Mouse (Mus musculus): ENCODE data around the gene Nav1. TPM values are rescaled to one million over a fixed set of nuclear protein-coding genes. Genes with fewer than 3 reads are reported as not detected.

Gene Nav1
- polyA plus RNA-seq, 1 experiment from 2014 or later = 16.6 TPM

DNA sequence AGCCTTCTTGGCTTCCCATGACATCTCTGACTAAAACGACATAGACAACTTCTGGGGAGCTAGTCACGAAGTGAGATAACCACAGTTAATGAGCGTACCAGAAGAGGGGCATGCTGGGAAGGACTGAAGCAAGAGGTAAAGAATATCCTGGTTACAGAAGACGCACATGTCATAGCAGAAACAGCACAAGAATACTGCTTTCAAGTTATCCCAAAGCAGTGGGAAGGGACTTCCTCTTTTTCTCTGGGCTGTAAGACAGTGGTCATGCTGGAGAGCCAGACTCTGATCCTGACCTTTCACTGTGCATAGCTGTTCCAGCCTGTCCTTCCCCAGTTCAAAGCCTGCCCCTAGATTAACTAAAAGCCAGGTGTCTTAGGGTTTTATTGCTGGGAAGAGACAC, 26.4 kb upstream of the Nav1 start:
- no peak overlapping the region for H3K9ac ChIP-seq
- no peaks in the 10 kb centered on the region for H3K36me3 ChIP-seq
- H3K9me3 ChIP-seq (replicated peaks) = no peaks in the 10 kb centered on the region
- no peak overlapping the region for H3K4me3 ChIP-seq (replicated peaks)
- no peak for ATAC-seq (replicated peaks; ENCODE audit: low FRiP score)
- H3K4me2 ChIP-seq = no peak overlapping the region
- no peak overlapping the region for H3K27ac ChIP-seq
- H3K4me1 ChIP-seq = peaks cover 43% of the 10 kb centered on the region
- no peaks in the 10 kb centered on the region for H3K27me3 ChIP-seq
- WGBS = 89% methylated on average over 4 of the region's 4 CpGs

- Histone ChIP-seq H3K27me3 (no peaks in the 10 kb centered on the region), H3K4me1 (peaks cover 38% of the 10 kb centered on the region), H3K9ac (no peak overlapping the region), H3K36me3 (no peaks in the 10 kb centered on the region), H3K9me3 (replicated peaks) (no peaks in the 10 kb centered on the region), H3K4me3 (replicated peaks) (no peak overlapping the region), H3K27ac (peak overlapping the region; percentile 76; the same call in 1 of the 2 replicates), H3K4me2 (no peak overlapping the region)
- ATAC-seq (replicated peaks; ENCODE audit: low FRiP score) = no peak
- WGBS = 79% methylated on average over 1 of the region's 1 CpGs
Observed at GRCm38 (mm10) chr1:135632199-135632598, 25.1 kb upstream of the Nav1 start.

GRCm38 (mm10) chr1:135631515-135631914, 24.4 kb upstream of the Nav1 start:
- WGBS = 42% methylated on average over 8 of the region's 8 CpGs
- Histone ChIP-seq H3K4me2 (peak overlapping the region; percentile 12; the same call in 1 of the 2 replicates), H3K27ac (peak overlapping the region; percentile 76), H3K9me3 (replicated peaks) (no peaks in the 10 kb centered on the region), H3K36me3 (no peaks in the 10 kb centered on the region), H3K4me1 (peaks cover 38% of the 10 kb centered on the region), H3K9ac (no peak overlapping the region), H3K4me3 (replicated peaks) (no peak overlapping the region), H3K27me3 (no peaks in the 10 kb centered on the region)
- ATAC-seq (replicated peaks; ENCODE audit: low FRiP score) = peak; percentile 69

DNA sequence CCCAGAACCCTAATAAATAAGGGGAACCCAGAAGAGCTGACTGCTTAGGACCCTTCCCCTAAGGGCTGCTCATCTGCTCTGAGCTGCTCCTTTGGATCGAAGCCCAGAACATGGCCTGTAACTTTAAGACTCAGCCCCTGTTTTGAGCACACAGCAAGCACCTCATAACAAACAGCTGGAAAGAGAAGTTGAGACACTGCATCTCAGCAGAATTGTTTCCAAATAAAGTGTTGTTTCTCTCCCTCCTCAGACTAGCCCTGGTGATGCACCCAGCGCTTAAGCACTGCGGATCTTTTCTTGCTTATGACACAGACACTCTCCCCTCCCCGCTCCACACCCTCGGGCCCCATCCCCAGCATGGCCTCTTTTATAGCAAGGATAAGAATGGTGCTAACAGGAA, 22.8 kb upstream of the Nav1 start:
- Histone ChIP-seq H3K4me3 (replicated peaks) (no peak overlapping the region), H3K9ac (no peak overlapping the region), H3K27ac (no peak overlapping the region), H3K9me3 (replicated peaks) (no peaks in the 10 kb centered on the region), H3K36me3 (no peaks in the 10 kb centered on the region), H3K27me3 (no peaks in the 10 kb centered on the region), H3K4me2 (no peak overlapping the region), H3K4me1 (peaks cover 27% of the 10 kb centered on the region)
- ATAC-seq (replicated peaks; ENCODE audit: low FRiP score) = no peak
- 53% methylated on average over 5 of the region's 5 CpGs for WGBS

- Histone ChIP-seq H3K9me3 (replicated peaks) (no peaks in the 10 kb centered on the region), H3K9ac (no peak overlapping the region), H3K36me3 (no peaks in the 10 kb centered on the region), H3K4me2 (no peak overlapping the region), H3K27ac (no peak overlapping the region), H3K4me3 (replicated peaks) (no peak overlapping the region), H3K27me3 (no peaks in the 10 kb centered on the region), H3K4me1 (peaks cover 23% of the 10 kb centered on the region)
- WGBS = 79% methylated on average over 6 of the region's 6 CpGs
- no peak for ATAC-seq (replicated peaks; ENCODE audit: low FRiP score)
Observed at GRCm38 (mm10) chr1:135626218-135626617, 19.1 kb upstream of the Nav1 start.

DNA sequence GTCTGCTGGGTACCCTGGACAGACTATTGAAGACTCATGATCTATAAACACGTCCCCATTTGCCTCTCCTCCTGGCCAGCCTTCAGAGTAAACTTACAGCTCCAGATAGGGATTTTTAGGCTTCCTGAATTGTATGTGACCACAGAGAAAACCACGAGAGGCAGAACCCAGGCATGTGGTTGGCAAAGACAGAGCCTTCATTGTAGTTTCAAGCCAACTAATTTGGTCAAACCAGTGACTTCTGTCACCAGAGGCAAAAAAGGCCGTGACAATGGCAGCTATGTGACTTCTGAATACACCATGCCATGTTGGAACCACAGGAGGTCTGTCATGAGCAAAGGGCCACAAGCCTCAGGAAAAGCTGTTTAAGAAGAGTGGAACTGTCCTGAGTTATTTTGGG, 18.6 kb upstream of the Nav1 start:
- no peak overlapping the region for H3K9ac ChIP-seq
- ATAC-seq (replicated peaks; ENCODE audit: low FRiP score) = no peak
- WGBS = 71% methylated on average over 3 of the region's 3 CpGs
- no peak overlapping the region for H3K4me2 ChIP-seq
- no peak overlapping the region for H3K4me3 ChIP-seq (replicated peaks)
- H3K4me1 ChIP-seq = peaks cover 20% of the 10 kb centered on the region
- no peaks in the 10 kb centered on the region for H3K9me3 ChIP-seq (replicated peaks)
- H3K36me3 ChIP-seq = no peaks in the 10 kb centered on the region
- H3K27ac ChIP-seq = no peak overlapping the region
- H3K27me3 ChIP-seq = no peaks in the 10 kb centered on the region

DNA sequence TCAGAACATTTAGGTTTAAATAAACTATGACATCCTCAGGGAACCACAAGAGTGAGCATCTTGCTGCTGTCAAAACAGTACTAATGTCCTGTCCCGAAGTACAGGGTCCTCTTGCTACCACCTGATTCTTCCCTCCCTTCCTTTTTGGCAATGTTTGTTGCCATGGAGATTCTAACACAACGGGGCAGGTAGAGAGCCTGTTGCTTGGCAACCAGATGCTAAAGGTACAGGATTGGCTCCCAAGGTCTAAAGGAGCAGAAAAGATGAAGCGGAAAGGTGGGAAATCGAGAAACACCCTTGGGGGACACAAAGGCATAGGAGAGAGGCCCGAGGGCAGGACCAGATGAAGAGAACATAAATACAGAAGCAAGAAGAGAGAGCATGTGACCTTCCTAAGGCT, 17.6 kb upstream of the Nav1 start:
- Histone ChIP-seq H3K27ac (no peak overlapping the region), H3K4me1 (peaks cover 16% of the 10 kb centered on the region), H3K36me3 (no peaks in the 10 kb centered on the region), H3K4me3 (replicated peaks) (no peak overlapping the region), H3K9me3 (replicated peaks) (no peaks in the 10 kb centered on the region), H3K9ac (no peak overlapping the region), H3K27me3 (no peaks in the 10 kb centered on the region), H3K4me2 (no peak overlapping the region)
- ATAC-seq (replicated peaks; ENCODE audit: low FRiP score) = no peak
- 69% methylated on average over 5 of the region's 5 CpGs for WGBS

DNA sequence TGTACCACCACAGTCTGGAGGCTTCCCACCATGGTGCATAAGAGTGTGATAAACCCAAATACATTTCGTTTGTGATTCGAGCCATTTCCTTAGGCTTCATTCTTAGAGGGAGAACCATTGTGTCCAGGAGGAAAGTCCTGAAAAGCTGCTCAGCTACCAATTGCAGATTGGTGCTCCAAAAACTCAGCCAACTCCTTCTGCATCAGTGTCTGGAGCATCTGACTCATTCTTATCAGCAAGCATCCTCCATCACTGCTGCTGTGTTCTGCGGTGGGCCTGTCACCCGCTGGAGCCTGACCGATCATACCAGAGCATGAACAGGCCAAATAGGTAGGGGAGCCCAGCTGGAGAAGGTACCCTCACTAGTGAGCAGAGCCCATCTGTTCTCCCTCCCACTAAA, 16.0 kb upstream of the Nav1 start:
- Histone ChIP-seq H3K4me3 (replicated peaks) (no peak overlapping the region), H3K9ac (no peak overlapping the region), H3K4me2 (no peak overlapping the region), H3K27me3 (no peaks in the 10 kb centered on the region), H3K9me3 (replicated peaks) (no peaks in the 10 kb centered on the region), H3K27ac (no peak overlapping the region), H3K36me3 (no peaks in the 10 kb centered on the region), H3K4me1 (peaks cover 23% of the 10 kb centered on the region)
- WGBS = 92% methylated on average over 5 of the region's 5 CpGs
- no peak for ATAC-seq (replicated peaks; ENCODE audit: low FRiP score)

- H3K4me3 ChIP-seq (replicated peaks) = no peak overlapping the region
- no peak for ATAC-seq (replicated peaks; ENCODE audit: low FRiP score)
- no peaks in the 10 kb centered on the region for H3K9me3 ChIP-seq (replicated peaks)
- peaks cover 30% of the 10 kb centered on the region for H3K4me1 ChIP-seq
- 43% methylated on average over 3 of the region's 3 CpGs for WGBS
- no peak overlapping the region for H3K4me2 ChIP-seq
- no peaks in the 10 kb centered on the region for H3K36me3 ChIP-seq
- no peak overlapping the region for H3K9ac ChIP-seq
- H3K27ac ChIP-seq = no peak overlapping the region
- H3K27me3 ChIP-seq = 0 out of 2 replicates have a peak, but pooled peaks cover 6% of the 10 kb centered on the region
Observed at GRCm38 (mm10) chr1:135621307-135621706, 14.2 kb upstream of the Nav1 start.

DNA sequence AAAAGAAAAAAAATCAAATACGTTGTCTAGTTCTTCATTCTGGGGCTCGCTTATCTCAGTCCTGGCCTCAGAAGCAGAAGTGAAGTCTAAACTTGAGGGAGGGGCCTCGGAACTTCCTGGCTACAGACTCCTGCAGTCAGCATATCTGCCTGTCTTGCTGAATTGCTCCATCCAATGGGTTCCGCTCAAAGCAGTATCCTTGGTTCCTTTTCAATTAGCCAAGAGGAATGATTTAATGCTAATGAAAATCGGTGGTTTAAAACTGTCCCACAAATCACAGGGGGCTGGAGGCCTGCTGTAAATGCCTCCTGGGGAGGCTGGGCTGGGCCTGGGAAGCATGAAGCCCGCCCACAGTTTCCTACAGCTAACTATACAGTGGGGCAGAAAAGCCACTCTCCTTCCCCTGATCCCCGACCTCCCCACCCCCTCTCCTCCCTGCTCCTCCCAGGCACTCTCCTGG, 12.9 kb upstream of the Nav1 start:
- 0 out of 2 replicates have a peak, but pooled peaks cover 6% of the 10 kb centered on the region for H3K27me3 ChIP-seq
- peak overlapping the region; percentile 79 for H3K27ac ChIP-seq
- H3K4me2 ChIP-seq = 0 out of 2 replicates have a peak overlapping the region, but pooled peaks have one; percentile 21
- no peaks in the 10 kb centered on the region for H3K36me3 ChIP-seq
- H3K4me1 ChIP-seq = peaks cover 35% of the 10 kb centered on the region
- no peak overlapping the region for H3K4me3 ChIP-seq (replicated peaks)
- peak; percentile 85 for ATAC-seq (replicated peaks; ENCODE audit: low FRiP score)
- WGBS = 3% methylated on average over 7 of the region's 7 CpGs
- no peak overlapping the region for H3K9ac ChIP-seq
- no peaks in the 10 kb centered on the region for H3K9me3 ChIP-seq (replicated peaks)

DNA sequence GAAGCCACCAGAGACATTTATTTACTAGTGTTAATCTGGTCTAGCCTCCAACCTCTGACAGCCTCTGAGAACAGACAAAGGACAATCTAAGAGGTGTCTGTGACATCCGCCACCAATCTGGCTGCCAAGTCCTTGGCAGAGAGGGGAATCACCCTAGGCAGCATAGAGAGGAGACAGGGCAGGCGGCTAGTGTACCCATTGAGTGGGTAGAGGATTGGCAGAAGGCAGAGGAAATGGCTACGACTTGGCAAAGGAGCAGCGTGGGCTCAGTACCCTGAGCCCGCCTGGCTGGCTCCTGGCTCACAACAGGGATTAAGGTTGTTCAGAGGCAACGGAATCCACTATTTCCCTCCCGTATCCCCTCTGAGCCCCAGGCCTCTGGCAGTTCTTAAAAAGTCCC, 12.0 kb upstream of the Nav1 start:
- Histone ChIP-seq H3K27me3 (0 out of 2 replicates have a peak, but pooled peaks cover 6% of the 10 kb centered on the region), H3K9ac (no peak overlapping the region), H3K9me3 (replicated peaks) (no peaks in the 10 kb centered on the region), H3K4me3 (replicated peaks) (no peak overlapping the region), H3K27ac (peak overlapping the region; percentile 79), H3K4me1 (peaks cover 35% of the 10 kb centered on the region), H3K4me2 (no peak overlapping the region), H3K36me3 (no peaks in the 10 kb centered on the region)
- 66% methylated on average over 7 of the region's 7 CpGs for WGBS
- no peak for ATAC-seq (replicated peaks; ENCODE audit: low FRiP score)

DNA sequence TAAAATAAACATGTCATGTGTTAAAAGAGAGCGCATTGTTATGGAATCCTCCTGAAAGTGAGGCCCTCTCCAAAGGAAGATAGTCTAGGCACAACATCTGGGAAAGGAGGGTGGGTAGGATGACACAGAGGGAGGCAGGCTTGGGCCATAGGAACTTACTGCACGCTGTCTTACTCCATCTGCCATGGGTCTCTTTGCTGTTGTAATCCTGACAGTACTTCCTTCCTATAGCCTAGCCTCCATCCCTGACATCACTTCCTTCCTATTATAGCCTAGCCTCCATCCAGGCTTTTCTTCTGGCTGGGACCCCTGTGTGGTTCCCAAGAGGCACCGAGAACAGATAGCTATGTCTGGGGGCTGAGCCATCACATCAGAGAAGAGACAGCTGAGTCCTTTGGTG, 10.2 kb upstream of the Nav1 start:
- WGBS = 80% methylated on average over 3 of the region's 3 CpGs
- Histone ChIP-seq H3K4me2 (no peak overlapping the region), H3K27ac (no peak overlapping the region), H3K4me1 (peaks cover 35% of the 10 kb centered on the region), H3K9ac (no peak overlapping the region), H3K36me3 (no peaks in the 10 kb centered on the region), H3K27me3 (0 out of 2 replicates have a peak, but pooled peaks cover 6% of the 10 kb centered on the region), H3K4me3 (replicated peaks) (no peak overlapping the region), H3K9me3 (replicated peaks) (no peaks in the 10 kb centered on the region)
- no peak for ATAC-seq (replicated peaks; ENCODE audit: low FRiP score)
